Mouse (Mus musculus): ENCODE results near the gene Gm7954.
"Not testable (repeated sequence)": the region's sequence is repeated elsewhere in the genome, so short reads cannot be mapped to it uniquely, and the experiment has no call there.

GRCm38 (mm10) chr14:41453418-41453817, at the start of gene Gm7954:
- not testable (repeated sequence) for TF ChIP-seq GATA1 (IDR thresholded peaks at IDR 0.05; ENCODE audit: borderline replicate concordance, low read length); FLI1 (IDR thresholded peaks at IDR 0.05; ENCODE audit: low read length)
